Mouse (Mus musculus) kidney, embryonic 14.5 days (tissue): ENCODE measurements around the gene Gripap1. TPM values are rescaled to one million over a fixed set of nuclear protein-coding genes. Genes with fewer than 3 reads are reported as not detected.
"Not testable (repeated sequence)": the region's sequence is repeated elsewhere in the genome, so short reads cannot be mapped to it uniquely, and the experiment has no call there.

Source experiments
- ATAC-seq: fragments of 200-750 bp; cut with Nextera tagmentation; 2 replicates; pipeline ENCODE4 v1.8.0; 2017; ENCODE audit warnings: moderate number of reproducible peaks, mild to moderate bottlenecking, moderate TSS enrichment, moderate library complexity; ENCODE audit not compliant: low FRiP score, low TSS enrichment
- H3K27ac ChIP-seq: fragments of 300-500 bp; sonication (generic); 2 replicates; pipeline ENCODE4 v1.5.1; 2014; ENCODE audit warnings: low read depth, mild to moderate bottlenecking, low read length, moderate library complexity, mixed read lengths
- H3K27me3 ChIP-seq: fragments of 300-500 bp; sonication (generic); 2 replicates; pipeline ENCODE4 v1.6.1; 2014; ENCODE audit warnings: mild to moderate bottlenecking, low read length; ENCODE audit not compliant: control insufficient read depth, insufficient read depth
- H3K36me3 ChIP-seq: fragments of 300-500 bp; sonication (generic); 2 replicates; pipeline ENCODE4 v1.6.1; 2014; ENCODE audit warnings: low read length, mixed read lengths; ENCODE audit not compliant: control insufficient read depth, insufficient read depth
- H3K4me1 ChIP-seq: fragments of 300-500 bp; sonication (generic); 2 replicates; pipeline ENCODE4 v1.6.1; 2014; ENCODE audit warnings: low read length, mixed read lengths; ENCODE audit not compliant: control insufficient read depth, insufficient read depth
- H3K4me2 ChIP-seq: fragments of 300-500 bp; sonication (generic); replicated peaks from 2 replicates; pipeline ENCODE4 v1.6.1; 2014; ENCODE audit warnings: low read depth, mild to moderate bottlenecking, low read length
- H3K4me3 ChIP-seq: fragments of 300-500 bp; sonication (generic); 2 replicates; pipeline ENCODE4 v1.5.1; 2014; ENCODE audit warnings: mild to moderate bottlenecking, low read length
- H3K9ac ChIP-seq: fragments of 300-500 bp; sonication (generic); 2 replicates; pipeline ENCODE4 v1.6.1; 2014; ENCODE audit warnings: low read depth, mild to moderate bottlenecking, low read length, moderate library complexity
- H3K9me3 ChIP-seq: fragments of 300-500 bp; sonication (generic); 2 replicates; pipeline ENCODE4 v1.6.1; 2016; ENCODE audit warnings: low read length; ENCODE audit not compliant: control insufficient read depth
- WGBS: fragments of 180-500 bp; shearing (Covaris S2); extraction: QIAGEN DNeasy Blood & Tissue Kit; methylation state at CpG from one replicate; pipeline ENCODE4 v1.1.7; 2014; 5-methylcytosine and 5-hydroxymethylcytosine counted together
- polyA plus RNA-seq: library from polyadenylated mRNA; unstranded; fragments of >200 nt; fragmentation: Nextera tagmentation; extraction: Ambion mirVana; gene quantifications from 2 replicates; pipeline ENCODE4 v1.2.1, GENCODE M21; 2014

Gene Gripap1
- polyA plus RNA-seq, 1 experiment from 2014 or later: 35.8 TPM

GRCm38 (mm10) chrX:7797327-7797726 lies 7.8 kb downstream of the Gripap1 start:
- 86% methylated on average over 3 of the region's 3 CpGs for WGBS

GRCm38 (mm10) chrX:7802157-7802556 lies 12.6 kb downstream of the Gripap1 start:
- not testable (repeated sequence) for H3K4me2 ChIP-seq

More at GRCm38 (mm10) chrX:7797327-7797726, 7.8 kb downstream of the Gripap1 start:
- H3K27me3 ChIP-seq: no peaks in the 10 kb centered on the region
- no peak overlapping the region for H3K27ac ChIP-seq
- no peaks in the 10 kb centered on the region for H3K4me1 ChIP-seq
- peaks cover 17% of the 10 kb centered on the region; the same call in 1 of the 2 replicates for H3K36me3 ChIP-seq
- no peak overlapping the region for H3K4me2 ChIP-seq
- H3K9ac ChIP-seq: no peak overlapping the region
- no peak for ATAC-seq
- H3K4me3 ChIP-seq: no peak overlapping the region
- no peaks in the 10 kb centered on the region for H3K9me3 ChIP-seq

GRCm38 (mm10) chrX:7815016-7815415 lies 25.5 kb downstream of the Gripap1 start:
- 57% methylated on average over 8 of the region's 8 CpGs for WGBS
- not testable (repeated sequence) for H3K27ac ChIP-seq, H3K9ac ChIP-seq, H3K4me1 ChIP-seq, H3K27me3 ChIP-seq, H3K4me2 ChIP-seq, H3K9me3 ChIP-seq, H3K4me3 ChIP-seq, ATAC-seq
- peaks cover 14% of the 10 kb centered on the region for H3K36me3 ChIP-seq

More at GRCm38 (mm10) chrX:7802157-7802556, 12.6 kb downstream of the Gripap1 start:
- H3K9ac ChIP-seq, H3K4me3 ChIP-seq, H3K27me3 ChIP-seq, H3K4me1 ChIP-seq, ATAC-seq, H3K27ac ChIP-seq, H3K9me3 ChIP-seq: not testable (repeated sequence)
- WGBS: 93% methylated on average over 2 of the region's 2 CpGs
- peaks cover 22% of the 10 kb centered on the region; the same call in 1 of the 2 replicates for H3K36me3 ChIP-seq

GRCm38 (mm10) chrX:7821865-7822779 lies 32.6 kb downstream of the Gripap1 start, which contains the start of gene Kcnd1:
Gene Kcnd1 (plus strand): TSS chrX:7822289.
- Histone ChIP-seq H3K4me3 (peak within 1 kb of the TSS; percentile 43), H3K4me2 (peak within 1 kb of the TSS; percentile 61), H3K27me3 (no peaks in the 10 kb centered on the region), H3K27ac (no peak within 1 kb of the TSS), H3K9ac (peak within 1 kb of the TSS; percentile 45), H3K4me1 (0 out of 2 replicates have a peak, but pooled peaks cover 4% of the 10 kb centered on the region), H3K9me3 (no peaks in the 10 kb centered on the region), H3K36me3 (peaks cover 3% of the 10 kb centered on the region; the same call in 1 of the 2 replicates)
- WGBS: 20% methylated on average over 23 of the region's 24 CpGs
- ATAC-seq: peak; percentile 82

GRCm38 (mm10) chrX:7837146-7837545 lies 47.6 kb downstream of the Gripap1 start:
- H3K36me3 ChIP-seq: no peaks in the 10 kb centered on the region
- H3K4me2 ChIP-seq: no peak overlapping the region
- no peak overlapping the region for H3K9ac ChIP-seq
- no peak overlapping the region for H3K27ac ChIP-seq
- WGBS: 92% methylated on average over 1 of the region's 1 CpGs
- no peaks in the 10 kb centered on the region for H3K9me3 ChIP-seq
- ATAC-seq: no peak
- no peaks in the 10 kb centered on the region for H3K4me1 ChIP-seq
- no peaks in the 10 kb centered on the region for H3K27me3 ChIP-seq
- no peak overlapping the region for H3K4me3 ChIP-seq

- WGBS: 26% methylated on average over 7 of the region's 7 CpGs
These were observed 51.2 kb downstream of the Gripap1 start for GRCm38 (mm10) chrX:7840842-7841162.

GRCm38 (mm10) chrX:7841163-7842162 lies 51.9 kb downstream of the Gripap1 start, which contains the start of gene Otud5:
Gene Otud5 (plus strand): TSS chrX:7841364.
- Histone ChIP-seq H3K27me3 (no peaks in the 10 kb centered on the region), H3K4me3 (peak within 1 kb of the TSS; percentile 72), H3K9me3 (no peaks in the 10 kb centered on the region), H3K36me3 (no peaks in the 10 kb centered on the region), H3K27ac (peak within 1 kb of the TSS; percentile 92), H3K4me1 (no peaks in the 10 kb centered on the region), H3K4me2 (peak within 1 kb of the TSS; percentile 64), H3K9ac (peak within 1 kb of the TSS; percentile 81)
- ATAC-seq: peak; percentile 99
- 37% methylated on average over 65 of the region's 74 CpGs for WGBS

More at GRCm38 (mm10) chrX:7840842-7841162, 51.2 kb downstream of the Gripap1 start:
- no peak overlapping the region for H3K9ac ChIP-seq
- ATAC-seq: no peak
- no peaks in the 10 kb centered on the region for H3K36me3 ChIP-seq
- peak overlapping the region; percentile 72; the same call in 1 of the 2 replicates for H3K4me3 ChIP-seq
- peak overlapping the region; percentile 55; the same call in 1 of the 2 replicates for H3K27ac ChIP-seq
- H3K4me1 ChIP-seq: no peaks in the 10 kb centered on the region
- peak overlapping the region; percentile 31 for H3K4me2 ChIP-seq
- no peaks in the 10 kb centered on the region for H3K27me3 ChIP-seq
- H3K9me3 ChIP-seq: no peaks in the 10 kb centered on the region

GRCm38 (mm10) chrX:7842318-7842717 lies 52.8 kb downstream of the Gripap1 start:
- 32% methylated on average over 39 of the region's 42 CpGs for WGBS
- H3K36me3 ChIP-seq: no peaks in the 10 kb centered on the region
- ATAC-seq: no peak

More at GRCm38 (mm10) chrX:7842318-7842717, 52.8 kb downstream of the Gripap1 start:
- no peaks in the 10 kb centered on the region for H3K4me1 ChIP-seq
- no peaks in the 10 kb centered on the region for H3K27me3 ChIP-seq
- peak overlapping the region; percentile 64 for H3K4me2 ChIP-seq
- peak overlapping the region; percentile 81 for H3K9ac ChIP-seq
- no peaks in the 10 kb centered on the region for H3K9me3 ChIP-seq
- H3K4me3 ChIP-seq: peak overlapping the region; percentile 72
- peak overlapping the region; percentile 92 for H3K27ac ChIP-seq
